Mouse (Mus musculus): ENCODE data around the gene S100g.

- TF ChIP-seq NELFE (IDR thresholded peaks at IDR 0.05; ENCODE audit: low read depth, low read length): no peak
- TF ChIP-seq USF1 (IDR thresholded peaks at IDR 0.05; ENCODE audit: low read depth, low read length): no peak
- no peak for TF ChIP-seq MEF2A (IDR thresholded peaks at IDR 0.05; ENCODE audit: borderline replicate concordance, low read depth, low read length)
- TF ChIP-seq CTCF (conservative IDR thresholded peaks at IDR 0.05 in 1 of 2, IDR thresholded peaks at IDR 0.05 in 1 of 2; ENCODE audit: low read depth in 2 of 2, low read length in 2 of 2): no peak
- TF ChIP-seq POLR2A (IDR thresholded peaks at IDR 0.05; ENCODE audit: low read depth, low read length): no peak
Measured at GRCm38 (mm10) chrX:162976194-162976593, 11.8 kb upstream of the S100g start.

Measured in CH12.LX (cell line).